Mouse (Mus musculus) CH12.LX (cell line): ENCODE results near the gene Tomm40. TPM values are rescaled to one million over a fixed set of nuclear protein-coding genes. Genes with fewer than 3 reads are reported as not detected.

ENCODE experiments used
- DNase-seq: peaks from one replicate; pipeline ENCODE4 v3.0.0-alpha.2; 2013; ENCODE audit errors: extremely low read depth
- H3K27ac ChIP-seq: 2 replicates; pipeline ENCODE4 v1.5.1; 2012; ENCODE audit warnings: low read depth, mild to moderate bottlenecking, control low read depth, moderate library complexity; ENCODE audit not compliant: insufficient read depth
- H3K27me3 ChIP-seq: replicated peaks from 2 replicates; pipeline ENCODE3; 2012; ENCODE audit warnings: inconsistent platforms
- H3K36me3 ChIP-seq, 2 experiments: replicated peaks in 1 of 2; 2 replicates each; pipeline versions ENCODE3 to v1.6.1; 2012; ENCODE audit warnings: inconsistent platforms in 1 of 2, low read length in 1 of 2, mild to moderate bottlenecking in 1 of 2, mixed read lengths in 1 of 2, moderate library complexity in 1 of 2; ENCODE audit not compliant: control insufficient read depth in 1 of 2, insufficient read depth in 1 of 2
- H3K4me1 ChIP-seq, 2 experiments: 2 replicates each; pipeline ENCODE4 v1.6.1; 2012; ENCODE audit warnings: inconsistent platforms in 1 of 2, moderate library complexity in 1 of 2; ENCODE audit not compliant: insufficient read depth in 2 of 2, control insufficient read depth in 1 of 2
- H3K4me2 ChIP-seq: 2 replicates; pipeline ENCODE4 v1.6.1; 2012; ENCODE audit warnings: low read depth, mild to moderate bottlenecking, control low read depth; ENCODE audit not compliant: poor library complexity, insufficient read depth, severe bottlenecking
- H3K4me3 ChIP-seq, 3 experiments: fragments of 150-350 bp in 1 of 3; sonication (generic) in 1 of 3; replicated peaks in 1 of 3; 2 replicates each; pipeline versions ENCODE3 to v1.5.1; 2011 to 2012; ENCODE audit warnings: low read depth in 2 of 3, low read length in 2 of 3, mild to moderate bottlenecking in 2 of 3, moderate library complexity in 2 of 3, control low read depth in 1 of 3, improper control_type of control experiment in 1 of 3, inconsistent platforms in 1 of 3, mixed read lengths in 1 of 3; ENCODE audit not compliant: poor library complexity in 1 of 3
- H3K79me2 ChIP-seq: replicated peaks from 2 replicates; pipeline ENCODE4 v1.6.1; 2012; ENCODE audit warnings: mild to moderate bottlenecking, moderate library complexity; ENCODE audit not compliant: control insufficient read depth, poor library complexity, insufficient read depth, severe bottlenecking; ENCODE audit errors: extremely low read depth
- H3K9ac ChIP-seq: 2 replicates; pipeline ENCODE4 v1.6.1; 2012; ENCODE audit warnings: low read depth, mild to moderate bottlenecking, control low read depth, moderate library complexity; ENCODE audit not compliant: insufficient read depth
- H3K9me3 ChIP-seq: replicated peaks from 2 replicates; pipeline ENCODE3; 2012; ENCODE audit warnings: low read length, inconsistent platforms, mixed read lengths
- CHD1 ChIP-seq: IDR thresholded peaks from 2 replicates; pipeline ENCODE4 v1.6.1; 2012; ENCODE audit warnings: low read depth, low read length, improper control_type of control experiment, inconsistent platforms
- E2F4 ChIP-seq: IDR thresholded peaks from 2 replicates; pipeline ENCODE4 v1.6.1; 2011; ENCODE audit warnings: low read depth, low read length, improper control_type of control experiment; ENCODE audit not compliant: insufficient replicate concordance
- EP300 ChIP-seq: IDR thresholded peaks from 2 replicates; pipeline ENCODE4 v1.6.1; 2011; ENCODE audit warnings: low read length, improper control_type of control experiment
- ETS1 ChIP-seq: conservative IDR thresholded peaks from 2 replicates; pipeline ENCODE4 v1.6.1; 2012; ENCODE audit warnings: low read depth, mild to moderate bottlenecking, inconsistent platforms, low read length, improper control_type of control experiment, moderate library complexity
- IRF4 ChIP-seq: IDR thresholded peaks from 2 replicates; pipeline ENCODE4 v1.6.1; 2014; ENCODE audit warnings: low read depth, mild to moderate bottlenecking, inconsistent platforms, low read length, improper control_type of control experiment
- MAX ChIP-seq: IDR thresholded peaks from 2 replicates; pipeline ENCODE4 v1.6.1; 2011; ENCODE audit warnings: low read length, improper control_type of control experiment
- MAZ ChIP-seq: IDR thresholded peaks from 2 replicates; pipeline ENCODE4 v1.6.1; 2012; ENCODE audit warnings: low read depth, mild to moderate bottlenecking, inconsistent platforms, low read length, improper control_type of control experiment, moderate library complexity
- MXI1 ChIP-seq: IDR thresholded peaks from 2 replicates; pipeline ENCODE4 v1.6.1; 2011; ENCODE audit warnings: mild to moderate bottlenecking, low read depth, low read length, improper control_type of control experiment
- MYC ChIP-seq: IDR thresholded peaks from 2 replicates; pipeline ENCODE4 v1.6.1; 2011; ENCODE audit warnings: low read depth, mild to moderate bottlenecking, improper control_type of control experiment, low read length
- NRF1 ChIP-seq: IDR thresholded peaks from 2 replicates; pipeline ENCODE4 v1.6.1; 2014; ENCODE audit warnings: low read depth, mild to moderate bottlenecking, inconsistent platforms, low read length, improper control_type of control experiment, moderate library complexity
- POLR2A ChIP-seq: IDR thresholded peaks from 2 replicates; pipeline ENCODE4 v1.6.1; 2011; ENCODE audit warnings: low read depth, mild to moderate bottlenecking, improper control_type of control experiment, low read length
- RAD21 ChIP-seq: IDR thresholded peaks from 2 replicates; pipeline ENCODE4 v1.6.1; 2011; ENCODE audit warnings: low read depth, mild to moderate bottlenecking, low read length, improper control_type of control experiment, moderate library complexity
- RCOR1 ChIP-seq: conservative IDR thresholded peaks from 2 replicates; pipeline ENCODE4 v1.6.1; 2012; ENCODE audit warnings: low read depth, mild to moderate bottlenecking, inconsistent platforms, low read length, improper control_type of control experiment
- SMC3 ChIP-seq: IDR thresholded peaks from 2 replicates; pipeline ENCODE4 v1.6.1; 2011; ENCODE audit warnings: low read depth, low read length, improper control_type of control experiment
- TBP ChIP-seq: conservative IDR thresholded peaks from 2 replicates; pipeline ENCODE4 v1.6.1; 2011; ENCODE audit warnings: low read depth, low read length, improper control_type of control experiment
- TCF12 ChIP-seq: IDR thresholded peaks from 2 replicates; pipeline ENCODE4 v1.6.1; 2014; ENCODE audit warnings: low read depth, mild to moderate bottlenecking, inconsistent platforms, low read length, improper control_type of control experiment
- UBTF ChIP-seq: IDR thresholded peaks from 2 replicates; pipeline ENCODE4 v1.6.1; 2012; ENCODE audit warnings: low read depth, mild to moderate bottlenecking, inconsistent platforms, low read length, improper control_type of control experiment, moderate library complexity
- USF1 ChIP-seq: IDR thresholded peaks from 2 replicates; pipeline ENCODE4 v1.6.1; 2014; ENCODE audit warnings: low read depth, mild to moderate bottlenecking, inconsistent platforms, low read length, improper control_type of control experiment
- USF2 ChIP-seq: conservative IDR thresholded peaks from 2 replicates; pipeline ENCODE4 v1.6.1; 2011; ENCODE audit warnings: low read depth, low read length, improper control_type of control experiment
- ZC3H11A ChIP-seq: IDR thresholded peaks from 2 replicates; pipeline ENCODE4 v1.6.1; 2012; ENCODE audit warnings: low read depth, mild to moderate bottlenecking, inconsistent platforms, low read length, improper control_type of control experiment
- ZKSCAN1 ChIP-seq: IDR thresholded peaks from 2 replicates; pipeline ENCODE4 v1.6.1; 2012; ENCODE audit warnings: low read depth, inconsistent platforms, low read length, improper control_type of control experiment, borderline replicate concordance
- ZMIZ1 ChIP-seq: IDR thresholded peaks from 2 replicates; pipeline ENCODE4 v1.6.1; 2012; ENCODE audit warnings: low read depth, mild to moderate bottlenecking, inconsistent platforms, low read length, improper control_type of control experiment
- dilution Hi-C: fragments of 300-500 bp; cut with MboI; formaldehyde crosslinking; loops from 2 replicates; pipeline ENCODE4 v1.14.3; 2020; ENCODE audit warnings: low sequenced_read_pairs; ENCODE audit not compliant: extremely low pct_unique_long_range_greater_than_20kb, extremely low pct_ligation_motif_present
- in situ Hi-C: fragments of 300-500 bp; cut with MboI; formaldehyde crosslinking; loops from 3 replicates; pipeline ENCODE4 v1.14.3; 2019; ENCODE audit warnings: low sequenced_read_pairs, low pct_ligation_motif_present, low pct_unique_long_range_greater_than_20kb, mixed read lengths
- polyA plus RNA-seq: library from polyadenylated mRNA; unstranded; fragments of >175 nt; gene quantifications from 2 replicates; pipeline ENCODE4 v1.2.1, GENCODE M21; 2012; ENCODE audit warnings: low read depth; ENCODE audit not compliant: insufficient read length
- total RNA-seq, 2 experiments: library from RNA; depleted of rRNA; stranded (reverse); fragments of 300-350 nt in 1 of 2; fragments of >200 nt in 1 of 2; gene quantifications; 2 replicates each; pipeline ENCODE4 v1.2.3; 2012 to 2014

Gene Tomm40
- total and polyA plus RNA-seq, 3 experiments: 115 to 221 (median 179) TPM

GRCm38 (mm10) chr7:19690845-19691244, 24.4 kb downstream of the Tomm40 start:
- Histone ChIP-seq H3K4me3 (no peak overlapping the region), H3K36me3 (peaks cover 0 to 1% of the 10 kb centered on the region in 2 experiments), H3K4me1 (peaks cover 0 to 8% of the 10 kb centered on the region in 2 experiments; a peak in 1 of 4 replicates), H3K9ac (no peak overlapping the region), H3K4me2 (no peak overlapping the region), H3K27me3 (no peaks in the 10 kb centered on the region), H3K79me2 (no peaks in the 10 kb centered on the region), H3K9me3 (no peaks in the 10 kb centered on the region), H3K27ac (no peak overlapping the region)
- dilution Hi-C loops (no loop called here), in situ Hi-C loops (no loop called here)
- DNase-seq: no peak
- TF ChIP-seq EP300: no peak
- no peak for TF ChIP-seq NRF1
- no peak for TF ChIP-seq TBP
- no peak for TF ChIP-seq ZMIZ1
- no peak for TF ChIP-seq MAX
- TF ChIP-seq MYC: no peak
- TF ChIP-seq MXI1: no peak
- TF ChIP-seq TCF12: no peak
- no peak for TF ChIP-seq E2F4
- TF ChIP-seq USF1: no peak
- TF ChIP-seq POLR2A: no peak
- TF ChIP-seq MAZ: no peak
- no peak for TF ChIP-seq CHD1
- no peak for TF ChIP-seq SMC3
- TF ChIP-seq USF2: no peak

GRCm38 (mm10) chr7:19688611-19689010, 26.6 kb downstream of the Tomm40 start:
- Histone ChIP-seq H3K4me3 (no peak overlapping the region), H3K79me2 (no peaks in the 10 kb centered on the region), H3K36me3 (no peaks in the 10 kb centered on the region)
- TF ChIP-seq ZKSCAN1 (no peak), ETS1 (no peak), RAD21 (no peak), RCOR1 (no peak), E2F4 (no peak), IRF4 (no peak), NRF1 (no peak), TBP (no peak), ZC3H11A (no peak), UBTF (no peak)
- TF ChIP-seq, all 38 proteins: peak for 0
- Histone ChIP-seq H3K9ac (no peak overlapping the region), H3K4me2 (no peak overlapping the region), H3K9me3 (no peaks in the 10 kb centered on the region), H3K27ac (no peak overlapping the region), H3K4me1 (peaks cover 0 to 18% of the 10 kb centered on the region in 2 experiments; a peak in 2 of 4 replicates), H3K27me3 (no peaks in the 10 kb centered on the region)
- dilution Hi-C loops (no loop called here), in situ Hi-C loops (no loop called here)
- no peak for DNase-seq
